Mouse (Mus musculus) thymus, adult 2 months (tissue): ENCODE results near the gene Fhad1. TPM values are rescaled to one million over a fixed set of nuclear protein-coding genes. Genes with fewer than 3 reads are reported as not detected.
A peak's percentile ranks its signal among the peaks of the same experiment; 100 is the strongest.

ENCODE experiments used
- DNase-seq: peaks from one replicate; pipeline ENCODE4 v3.0.0; 2021
- H3K27ac ChIP-seq: fragments of 200-500 bp; 2 replicates; pipeline ENCODE4 v1.5.1; 2012; ENCODE audit warnings: low read length, control low read depth; ENCODE audit not compliant: control insufficient read depth, insufficient read depth
- H3K27me3 ChIP-seq: fragments of 200-500 bp; 2 replicates; pipeline ENCODE4 v1.6.1; 2012; ENCODE audit warnings: mild to moderate bottlenecking, low read length, moderate library complexity, mixed read lengths; ENCODE audit not compliant: control insufficient read depth, insufficient read depth
- H3K36me3 ChIP-seq: fragments of 200-500 bp; 2 replicates; pipeline ENCODE4 v1.6.1; 2012; ENCODE audit warnings: mild to moderate bottlenecking, low read length, moderate library complexity; ENCODE audit not compliant: control insufficient read depth, insufficient read depth
- H3K4me1 ChIP-seq: fragments of 200-500 bp; replicated peaks from 2 replicates; pipeline ENCODE4 v1.6.1; 2012; ENCODE audit warnings: low read length; ENCODE audit not compliant: control insufficient read depth, insufficient read depth
- H3K4me3 ChIP-seq: fragments of 200-500 bp; 2 replicates; pipeline ENCODE4 v1.5.1; 2012; ENCODE audit warnings: mild to moderate bottlenecking, low read length, control low read depth, moderate library complexity; ENCODE audit not compliant: control insufficient read depth, insufficient read depth
- CTCF ChIP-seq: fragments of 200-500 bp; IDR thresholded peaks from 2 replicates; pipeline ENCODE4 v1.5.1; 2012; ENCODE audit warnings: mild to moderate bottlenecking, control low read depth, low read length, moderate library complexity, borderline replicate concordance; ENCODE audit not compliant: control insufficient read depth, poor library complexity, insufficient read depth; ENCODE audit errors: extremely low read depth
- POLR2A ChIP-seq: fragments of 200-500 bp; IDR thresholded peaks from 2 replicates; pipeline ENCODE4 v1.6.1; 2012; ENCODE audit warnings: mild to moderate bottlenecking, low read length, control low read depth, moderate library complexity; ENCODE audit not compliant: control insufficient read depth, poor library complexity, insufficient read depth; ENCODE audit errors: extremely low read depth
- WGBS: fragments of 180-500 bp; shearing (Covaris S2); methylation state at CpG from one replicate; pipeline ENCODE4 v1.1.7; 2018; 5-methylcytosine and 5-hydroxymethylcytosine counted together
- polyA plus RNA-seq: library from polyadenylated mRNA; depleted of rRNA; stranded (reverse); fragments of >200 nt; gene quantifications from 2 replicates; pipeline ENCODE4 v1.2.3, GENCODE M21; 2012

Fhad1 gene
- polyA plus RNA-seq, 1 experiment, result 1.1 TPM

DNA sequence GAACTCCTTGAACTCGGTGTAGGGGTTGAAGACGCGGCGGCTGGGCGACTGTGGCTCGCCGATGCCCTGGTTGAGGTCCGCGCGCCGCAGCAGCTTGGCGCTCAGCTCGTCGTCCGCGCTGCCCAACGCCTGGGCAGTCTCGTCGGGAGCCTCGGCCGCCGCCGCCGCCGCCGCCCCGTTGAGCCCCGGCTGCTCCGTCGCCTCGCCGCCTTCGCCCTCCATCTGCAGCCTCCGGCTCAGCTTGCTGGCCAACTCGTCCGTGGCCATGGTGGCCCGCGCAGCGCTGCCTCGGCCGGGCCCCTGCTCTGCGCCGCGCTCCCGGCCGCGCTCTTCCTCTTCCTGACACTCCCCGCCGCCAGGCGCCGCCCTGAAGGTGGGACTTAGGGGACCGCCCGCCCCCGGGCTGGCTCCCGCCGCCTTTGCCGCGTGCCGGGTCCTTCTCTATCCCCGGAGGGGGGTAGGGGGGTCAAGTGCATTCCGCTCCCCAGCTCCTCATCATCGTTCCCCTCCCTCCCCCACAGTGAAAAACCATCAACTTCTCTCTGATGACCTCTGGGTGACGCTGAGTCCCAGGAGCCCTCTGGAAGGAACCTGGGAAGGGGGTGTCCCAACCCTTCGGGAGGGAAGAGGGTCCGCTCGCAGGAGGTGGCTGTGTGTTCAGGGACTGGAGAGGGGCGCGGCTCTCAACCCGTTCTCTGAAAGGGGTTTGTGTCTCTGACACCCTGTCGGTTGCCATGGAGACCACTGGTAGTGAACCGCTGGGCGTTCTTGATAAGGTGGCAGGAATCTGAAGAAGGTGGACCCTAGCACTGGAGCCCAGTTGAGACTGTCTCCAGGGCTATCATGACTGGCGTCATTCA lies 140.1 kb downstream of the Fhad1 start, which contains the start of gene Efhd2:
Gene Efhd2 (minus strand): TSS at position 320 of the 860 bp plus-strand sequence.
- peak; percentile 92 for TF ChIP-seq POLR2A
- TF ChIP-seq CTCF, result 0 out of 2 replicates have a peak, but pooled peaks have one; percentile 29
- peak; percentile 82 for DNase-seq
- H3K27ac ChIP-seq, result no peak within 1 kb of the TSS
- peaks cover 23% of the 10 kb centered on the region for H3K4me1 ChIP-seq
- WGBS, result under 1% methylated on average over 73 of the region's 73 CpGs
- peak within 1 kb of the TSS; percentile 63 for H3K4me3 ChIP-seq
- no peaks in the 10 kb centered on the region for H3K36me3 ChIP-seq
- no peaks in the 10 kb centered on the region for H3K27me3 ChIP-seq

DNA sequence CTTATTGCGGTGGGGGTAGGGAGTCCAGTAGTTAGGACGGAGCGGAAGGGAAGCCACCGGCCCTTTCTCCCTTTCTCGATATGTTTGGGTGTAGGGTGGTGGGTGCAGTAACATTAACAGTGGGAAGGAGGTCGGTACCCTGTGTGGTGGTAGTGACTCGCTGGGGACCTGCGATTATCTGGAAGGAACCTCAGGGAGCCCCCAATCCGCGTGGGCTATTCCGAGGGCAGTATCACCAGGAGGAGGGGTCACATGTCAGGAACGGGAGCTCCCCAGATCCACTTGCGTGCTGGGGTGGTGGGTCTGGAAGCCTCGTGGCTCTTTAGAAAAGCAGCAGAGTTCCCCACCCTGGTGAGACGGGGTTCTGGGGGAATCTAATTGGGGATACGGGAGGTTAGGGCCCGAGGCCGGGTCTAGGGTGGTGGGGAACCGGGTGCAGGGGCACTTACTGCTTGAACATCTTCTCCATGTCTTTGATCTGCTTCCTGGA lies 140.7 kb downstream of the Fhad1 start:
- TF ChIP-seq CTCF, result no peak
- no peak for TF ChIP-seq POLR2A
- Histone ChIP-seq H3K4me3 (peak overlapping the region; percentile 63), H3K27ac (no peak overlapping the region), H3K27me3 (no peaks in the 10 kb centered on the region), H3K36me3 (no peaks in the 10 kb centered on the region), H3K4me1 (peaks cover 25% of the 10 kb centered on the region)
- peak; percentile 17 for DNase-seq
- 2% methylated on average over 19 of the region's 19 CpGs for WGBS

DNA sequence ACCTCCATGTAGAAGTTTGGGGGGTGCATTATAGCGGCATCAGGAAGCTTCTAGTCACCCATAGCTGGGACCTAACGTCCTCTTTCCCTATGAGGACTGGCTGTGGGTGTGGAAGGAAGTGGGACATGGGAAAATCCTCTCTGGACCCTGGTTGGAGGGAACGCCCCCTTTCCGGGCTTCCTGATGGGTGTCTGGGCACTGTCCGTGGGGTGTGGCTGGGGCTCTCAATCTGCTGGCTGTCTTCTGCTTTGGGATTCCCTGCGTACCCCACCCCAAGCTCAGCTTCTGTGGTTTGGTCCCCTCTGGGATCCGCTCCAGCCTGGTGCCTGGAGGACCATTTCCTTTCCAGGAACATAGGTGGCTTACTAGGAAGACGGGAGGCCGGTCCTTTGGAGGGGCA lies 141.9 kb downstream of the Fhad1 start:
- WGBS, result 92% methylated on average over 9 of the region's 9 CpGs
- peak overlapping the region; percentile 5; the same call in 1 of the 2 replicates for H3K4me3 ChIP-seq

DNA sequence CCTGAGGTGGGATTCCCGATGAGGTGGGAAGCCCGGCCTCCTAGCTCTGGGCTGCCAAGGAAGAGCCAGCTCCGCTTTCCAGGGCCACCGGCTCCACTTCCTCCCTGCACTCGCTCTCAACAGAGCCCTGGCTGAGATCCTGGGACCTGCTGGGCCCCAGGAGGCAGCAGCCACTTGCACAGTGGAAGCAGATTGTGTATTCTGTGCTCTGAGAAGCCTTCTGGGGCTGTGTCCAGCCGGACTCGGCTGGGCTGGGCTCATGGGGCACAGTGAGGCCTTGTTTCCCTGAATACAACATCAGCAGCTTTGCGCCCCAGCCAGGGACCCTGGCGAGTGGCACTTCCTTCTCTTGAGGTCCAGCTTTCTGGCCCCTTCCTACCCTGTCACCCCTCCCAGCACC lies 143.0 kb downstream of the Fhad1 start:
- H3K4me3 ChIP-seq, result no peak overlapping the region
- H3K27me3 ChIP-seq, result no peaks in the 10 kb centered on the region
- TF ChIP-seq CTCF, result no peak
- no peak for TF ChIP-seq POLR2A
- no peaks in the 10 kb centered on the region for H3K36me3 ChIP-seq
- H3K4me1 ChIP-seq, result peaks cover 25% of the 10 kb centered on the region
- DNase-seq, result no peak
- no peak overlapping the region; the same call in 1 of the 2 replicates for H3K27ac ChIP-seq
- 92% methylated on average over 9 of the region's 9 CpGs for WGBS

More for the DNA sequence above, 141.9 kb downstream of the Fhad1 start:
- peaks cover 25% of the 10 kb centered on the region for H3K4me1 ChIP-seq
- TF ChIP-seq POLR2A (no peak), CTCF (no peak)
- H3K36me3 ChIP-seq, result no peaks in the 10 kb centered on the region
- H3K27me3 ChIP-seq, result no peaks in the 10 kb centered on the region
- DNase-seq, result no peak
- H3K27ac ChIP-seq, result no peak overlapping the region

DNA sequence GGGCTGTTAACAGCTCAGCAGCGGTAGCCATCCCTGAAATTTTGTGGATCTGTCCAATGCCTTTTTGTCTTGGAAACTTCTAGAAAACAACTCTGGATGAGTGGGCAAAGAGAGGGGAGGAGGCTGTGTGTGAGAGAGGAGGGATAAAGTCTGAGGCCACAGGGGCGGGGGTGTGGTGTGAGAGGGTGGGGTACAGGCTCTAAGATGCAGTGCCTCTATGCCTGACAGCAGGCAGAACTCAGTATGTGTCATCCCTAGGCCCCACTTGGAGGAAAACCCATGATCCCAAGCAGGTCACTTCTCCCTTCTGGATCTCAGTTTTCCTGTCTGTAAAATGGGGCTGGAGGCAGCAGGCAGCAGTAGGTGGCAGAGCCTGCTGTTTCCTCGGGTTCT lies 143.6 kb downstream of the Fhad1 start:
- 95% methylated on average over 3 of the region's 3 CpGs for WGBS
- TF ChIP-seq POLR2A (no peak), CTCF (no peak)
- H3K4me3 ChIP-seq, result no peak overlapping the region
- no peak for DNase-seq
- no peak overlapping the region for H3K27ac ChIP-seq
- H3K4me1 ChIP-seq, result peaks cover 25% of the 10 kb centered on the region
- H3K27me3 ChIP-seq, result no peaks in the 10 kb centered on the region
- H3K36me3 ChIP-seq, result no peaks in the 10 kb centered on the region

DNA sequence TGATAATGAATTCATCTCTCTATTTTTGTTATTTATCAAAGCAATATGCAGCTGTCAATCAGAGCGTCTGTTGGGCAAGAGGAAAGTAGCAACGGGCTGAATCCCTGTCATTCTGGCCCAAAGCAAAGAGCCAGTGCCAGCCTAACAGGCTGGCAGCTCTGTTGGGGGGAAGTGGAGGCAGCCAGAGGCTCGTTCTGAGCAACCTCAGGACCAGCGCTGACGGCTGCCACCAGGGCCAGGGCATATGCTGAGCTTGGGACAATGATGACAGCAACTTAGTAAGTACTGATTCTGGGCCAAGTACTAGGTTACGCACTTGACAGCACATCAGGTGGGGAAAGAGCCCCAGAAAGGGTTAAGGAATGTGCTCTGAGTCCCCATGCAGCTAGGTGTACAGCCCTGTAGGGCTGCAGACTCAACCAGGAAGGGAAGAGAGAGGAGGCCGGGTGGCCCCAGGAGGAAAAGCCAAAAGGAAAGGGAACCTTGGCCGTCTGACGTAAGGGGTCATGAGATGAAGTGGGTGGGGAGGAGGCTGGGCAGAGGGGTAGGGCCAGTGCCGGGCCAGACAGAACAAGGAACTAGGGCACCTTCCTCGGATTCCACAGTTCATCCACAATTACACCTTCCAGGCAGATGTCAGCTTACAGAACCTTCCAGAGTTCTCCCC lies 144.1 kb downstream of the Fhad1 start:
- Histone ChIP-seq H3K27me3 (no peaks in the 10 kb centered on the region), H3K4me3 (no peak overlapping the region), H3K36me3 (no peaks in the 10 kb centered on the region), H3K4me1 (peaks cover 25% of the 10 kb centered on the region), H3K27ac (no peak overlapping the region)
- DNase-seq, result no peak
- 89% methylated on average over 11 of the region's 11 CpGs for WGBS
- TF ChIP-seq POLR2A (no peak), CTCF (no peak)
